Mouse (Mus musculus): ENCODE data around the gene Nudt1. TPM values are rescaled to one million over a fixed set of nuclear protein-coding genes. Genes with fewer than 3 reads are reported as not detected.

The Nudt1 gene
- total and polyA plus RNA-seq, 3 experiments, result 69.6 to 77.2 TPM; not detected in 1

DNA sequence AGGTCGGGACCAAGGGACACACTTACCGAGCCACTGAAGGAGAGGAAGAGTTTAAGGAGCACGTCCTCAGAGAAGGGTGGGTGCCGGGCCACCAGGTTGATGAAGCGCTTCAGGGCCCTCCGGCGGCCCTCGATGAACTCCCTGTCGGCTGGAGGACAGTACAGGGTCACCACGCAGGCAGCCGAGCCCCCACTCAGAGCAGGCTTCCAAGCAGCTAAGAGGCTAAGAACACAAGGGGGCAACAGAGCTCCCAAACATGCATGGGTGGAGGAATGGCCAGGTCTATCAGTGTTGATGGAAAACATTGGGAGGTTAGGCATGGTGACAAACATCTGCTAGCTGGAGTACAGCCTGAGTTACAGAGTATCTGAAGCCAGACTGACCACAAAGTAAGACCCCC, 34.5 kb downstream of the Nudt1 start:
- H3K36me3 ChIP-seq (ENCODE audit: control insufficient read depth in 1 of 2, insufficient read depth in 2 of 2, low read length in 2 of 2), result peaks cover 0 to 2% of the 10 kb centered on the region in 2 experiments; a peak in 1 of 4 replicates
- no peak for DNase-seq (ENCODE audit: low read depth, low spot score)
- no peak overlapping the region for H3K4me3 ChIP-seq (ENCODE audit: control insufficient read depth in 1 of 2, insufficient read depth in 1 of 2, low read depth in 2 of 2, low read length in 2 of 2)
- H3K9ac ChIP-seq (ENCODE audit: control insufficient read depth, low read depth, low read length, poor library complexity, severe bottlenecking), result no peak overlapping the region
- no peak overlapping the region for H3K27ac ChIP-seq (ENCODE audit: control insufficient read depth, low read depth, low read length)
- no peak for TF ChIP-seq BHLHE40 (IDR thresholded peaks at IDR 0.05; ENCODE audit: borderline replicate concordance, low read depth, low read length)
- no peak for TF ChIP-seq POLR2AphosphoS5 (IDR thresholded peaks at IDR 0.05; ENCODE audit: borderline replicate concordance, low read depth, low read length)
- TF ChIP-seq MXI1 (IDR thresholded peaks at IDR 0.05; ENCODE audit: low read depth, low read length), result no peak
- no peak for TF ChIP-seq ELF1 (IDR thresholded peaks at IDR 0.05; ENCODE audit: low read depth, low read length)
- H3K9me3 ChIP-seq (replicated peaks; ENCODE audit: insufficient read depth, low read length), result no peaks in the 10 kb centered on the region
- H3K4me1 ChIP-seq (ENCODE audit: control insufficient read depth in 1 of 2, insufficient read depth in 2 of 2, low read length in 2 of 2), result no peaks in the 10 kb centered on the region
- no peaks in the 10 kb centered on the region for H3K27me3 ChIP-seq (ENCODE audit: control insufficient read depth in 1 of 2, insufficient read depth in 2 of 2, low read length in 2 of 2)
- H3K79me2 ChIP-seq (ENCODE audit: control insufficient read depth, insufficient read depth, low read length, poor library complexity), result no peaks in the 10 kb centered on the region

DNA sequence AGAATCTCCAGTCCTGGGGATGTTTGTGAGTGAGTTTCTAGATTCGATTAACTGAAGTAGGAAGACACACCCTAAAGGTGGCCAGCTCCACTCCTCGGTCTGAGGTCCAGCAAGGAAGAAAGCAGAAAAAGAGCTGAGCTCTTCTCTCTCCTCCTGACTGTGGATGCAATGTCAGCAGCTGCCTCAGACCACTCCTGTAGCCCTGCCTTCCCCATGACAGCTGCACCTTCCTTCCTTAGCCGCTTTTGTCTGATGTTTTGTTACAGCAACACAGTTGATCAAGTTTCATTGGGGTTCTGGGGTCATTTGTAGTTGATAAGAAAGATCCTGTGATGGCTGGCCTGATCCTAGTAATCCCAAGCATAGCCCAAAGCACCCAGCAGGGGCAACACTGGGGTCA, 36.0 kb downstream of the Nudt1 start:
- no peak for TF ChIP-seq TAL1 (IDR thresholded peaks at IDR 0.05; ENCODE audit: low read length)
- TF ChIP-seq POLR2AphosphoS2 (IDR thresholded peaks at IDR 0.05; ENCODE audit: low read length), result no peak
- no peak for TF ChIP-seq UBTF (IDR thresholded peaks at IDR 0.05; ENCODE audit: borderline replicate concordance, insufficient read depth, low read depth, low read length)
- no peak for TF ChIP-seq JUND (IDR thresholded peaks at IDR 0.05; ENCODE audit: low read depth, low read length)
- no peak for TF ChIP-seq KAT2A (conservative IDR thresholded peaks at IDR 0.05; ENCODE audit: low read depth, low read length)
- no peak for TF ChIP-seq MAFK (IDR thresholded peaks at IDR 0.05; ENCODE audit: borderline replicate concordance, low read depth, low read length)
- TF ChIP-seq USF2 (IDR thresholded peaks at IDR 0.05; ENCODE audit: borderline replicate concordance in 1 of 2, insufficient read depth in 1 of 2, low read depth in 1 of 2, low read length in 2 of 2), result no peak
- no peak for TF ChIP-seq CTCF (IDR thresholded peaks at IDR 0.05 in 2 of 3, conservative IDR thresholded peaks at IDR 0.05 in 1 of 3; ENCODE audit: control insufficient read depth in 1 of 3, insufficient read depth in 1 of 3, low read depth in 2 of 3, low read length in 3 of 3, poor library complexity in 1 of 3, severe bottlenecking in 1 of 3)
- no peak for TF ChIP-seq CHD1 (IDR thresholded peaks at IDR 0.05; ENCODE audit: low read depth, low read length)
- no peak for TF ChIP-seq CHD2 (IDR thresholded peaks at IDR 0.05; ENCODE audit: low read length)
- TF ChIP-seq MYB (IDR thresholded peaks at IDR 0.05; ENCODE audit: low read depth, low read length), result no peak
- TF ChIP-seq TBP (IDR thresholded peaks at IDR 0.05; ENCODE audit: low read depth, low read length), result no peak
- TF ChIP-seq MYC (IDR thresholded peaks at IDR 0.05; ENCODE audit: low read depth, low read length), result no peak
- TF ChIP-seq ETS1 (IDR thresholded peaks at IDR 0.05; ENCODE audit: low read depth, low read length), result no peak
- no peak for TF ChIP-seq POLR2A (IDR thresholded peaks at IDR 0.05; ENCODE audit: control insufficient read depth in 1 of 2, insufficient read depth in 1 of 2, low read depth in 1 of 2, low read length in 2 of 2, poor library complexity in 1 of 2)
- no peak for TF ChIP-seq HCFC1 (IDR thresholded peaks at IDR 0.05; ENCODE audit: low read depth, low read length)
- H3K36me3 ChIP-seq (ENCODE audit: control insufficient read depth in 1 of 2, insufficient read depth in 2 of 2, low read length in 2 of 2), result peaks cover 0 to 2% of the 10 kb centered on the region in 2 experiments; a peak in 1 of 4 replicates
- no peaks in the 10 kb centered on the region for H3K9me3 ChIP-seq (replicated peaks; ENCODE audit: insufficient read depth, low read length)
- DNase-seq (ENCODE audit: low read depth, low spot score), result no peak
- no peak overlapping the region for H3K9ac ChIP-seq (ENCODE audit: control insufficient read depth, low read depth, low read length, poor library complexity, severe bottlenecking)
- H3K27ac ChIP-seq (ENCODE audit: control insufficient read depth, low read depth, low read length), result no peak overlapping the region
- H3K4me1 ChIP-seq (ENCODE audit: control insufficient read depth in 1 of 2, insufficient read depth in 2 of 2, low read length in 2 of 2), result no peaks in the 10 kb centered on the region
- no peak overlapping the region for H3K4me3 ChIP-seq (ENCODE audit: control insufficient read depth in 1 of 2, insufficient read depth in 1 of 2, low read depth in 2 of 2, low read length in 2 of 2)
- H3K79me2 ChIP-seq (ENCODE audit: control insufficient read depth, insufficient read depth, low read length, poor library complexity), result no peaks in the 10 kb centered on the region
- no peaks in the 10 kb centered on the region for H3K27me3 ChIP-seq (ENCODE audit: control insufficient read depth in 1 of 2, insufficient read depth in 2 of 2, low read length in 2 of 2)

All from MEL (cell line).